Mouse (Mus musculus) ES-Bruce4 (cell line): ENCODE measurements around the gene Zbtb18. TPM values are rescaled to one million over a fixed set of nuclear protein-coding genes. Genes with fewer than 3 reads are reported as not detected.
"Not testable (repeated sequence)": the region's sequence is repeated elsewhere in the genome, so short reads cannot be mapped to it uniquely, and the experiment has no call there.

ENCODE experiments used
- H3K27ac ChIP-seq: 2 replicates; pipeline ENCODE4 v1.5.1; 2012; ENCODE audit warnings: low read length, inconsistent platforms; ENCODE audit not compliant: insufficient read depth
- H3K27me3 ChIP-seq: 2 replicates; pipeline ENCODE4 v1.6.1; 2012; ENCODE audit warnings: mild to moderate bottlenecking, low read length, inconsistent platforms; ENCODE audit not compliant: control insufficient read depth, poor library complexity, insufficient read depth, severe bottlenecking
- H3K36me3 ChIP-seq: 2 replicates; pipeline ENCODE4 v1.6.1; 2012; ENCODE audit warnings: inconsistent platforms, mild to moderate bottlenecking, low read length, moderate library complexity; ENCODE audit not compliant: control insufficient read depth, poor library complexity, insufficient read depth, severe bottlenecking
- H3K4me1 ChIP-seq: one replicate; pipeline ENCODE4 v1.8.1; 2011; ENCODE audit warnings: low read length; ENCODE audit not compliant: control insufficient read depth, insufficient read depth
- H3K4me3 ChIP-seq: 2 replicates; pipeline ENCODE4 v1.5.1; 2011; ENCODE audit warnings: low read depth, mild to moderate bottlenecking, low read length
- H3K9ac ChIP-seq: 2 replicates; pipeline ENCODE4 v1.6.1; 2012; ENCODE audit warnings: low read depth, mild to moderate bottlenecking, inconsistent platforms; ENCODE audit not compliant: poor library complexity, severe bottlenecking
- H3K9me3 ChIP-seq: replicated peaks from 2 replicates; pipeline ENCODE4 v1.6.1; 2012; ENCODE audit warnings: mild to moderate bottlenecking, low read length, inconsistent platforms; ENCODE audit not compliant: control insufficient read depth, poor library complexity, insufficient read depth, severe bottlenecking
- CTCF ChIP-seq: IDR thresholded peaks from one replicate; pipeline ENCODE4 v1.8.1; 2011; ENCODE audit warnings: low read depth, low read length
- EP300 ChIP-seq: IDR thresholded peaks from 2 replicates; pipeline ENCODE4 v1.6.1; 2011; ENCODE audit warnings: low read depth, low read length; ENCODE audit not compliant: insufficient read depth
- POLR2A ChIP-seq: IDR thresholded peaks from one replicate; pipeline ENCODE4 v1.8.1; 2011; ENCODE audit warnings: low read length; ENCODE audit not compliant: insufficient read depth
- polyA plus RNA-seq: library from polyadenylated mRNA; stranded (reverse); fragments of >200 nt; gene quantifications from 2 replicates; pipeline ENCODE4 v1.2.4, GENCODE M21; 2011; ENCODE audit warnings: low read depth; ENCODE audit not compliant: missing spikeins, insufficient read depth, insufficient read length

Gene Zbtb18
- polyA plus RNA-seq, 1 experiment: 21.3 TPM

DNA sequence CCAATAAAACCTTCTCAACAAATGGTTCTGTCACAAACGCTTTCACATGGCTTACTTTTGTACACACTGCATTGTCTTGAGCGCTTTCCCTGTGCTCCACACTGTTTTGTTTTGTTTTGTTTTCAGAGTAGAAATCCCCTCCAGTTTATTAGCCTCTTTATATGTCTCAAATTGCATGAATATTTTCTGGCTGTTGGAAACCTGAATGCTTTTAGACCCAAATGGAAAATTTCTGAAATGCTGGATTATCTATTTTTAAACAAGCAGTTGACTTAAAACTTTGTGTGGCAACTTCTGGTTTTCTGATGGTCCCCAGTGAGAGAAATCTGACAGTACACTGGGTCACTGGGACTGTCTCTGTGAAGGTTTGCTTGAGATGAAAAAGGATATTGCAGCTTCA, 6.8 kb downstream of the Zbtb18 start:
- no peaks in the 10 kb centered on the region for H3K9me3 ChIP-seq
- H3K27ac ChIP-seq: no peak overlapping the region
- H3K9ac ChIP-seq: no peak overlapping the region
- H3K36me3 ChIP-seq: no peaks in the 10 kb centered on the region; the same call in 1 of the 2 replicates
- H3K27me3 ChIP-seq: no peaks in the 10 kb centered on the region
- no peaks in the 10 kb centered on the region for H3K4me1 ChIP-seq
- H3K4me3 ChIP-seq: no peak overlapping the region
- no peak for TF ChIP-seq POLR2A
- TF ChIP-seq CTCF: no peak
- no peak for TF ChIP-seq EP300

- not testable (repeated sequence) for H3K9me3 ChIP-seq, H3K9ac ChIP-seq, H3K27ac ChIP-seq, H3K27me3 ChIP-seq, H3K36me3 ChIP-seq, H3K4me1 ChIP-seq, H3K4me3 ChIP-seq
These were observed 7.7 kb downstream of the Zbtb18 start for GRCm38 (mm10) chr1:177449857-177450256.

DNA sequence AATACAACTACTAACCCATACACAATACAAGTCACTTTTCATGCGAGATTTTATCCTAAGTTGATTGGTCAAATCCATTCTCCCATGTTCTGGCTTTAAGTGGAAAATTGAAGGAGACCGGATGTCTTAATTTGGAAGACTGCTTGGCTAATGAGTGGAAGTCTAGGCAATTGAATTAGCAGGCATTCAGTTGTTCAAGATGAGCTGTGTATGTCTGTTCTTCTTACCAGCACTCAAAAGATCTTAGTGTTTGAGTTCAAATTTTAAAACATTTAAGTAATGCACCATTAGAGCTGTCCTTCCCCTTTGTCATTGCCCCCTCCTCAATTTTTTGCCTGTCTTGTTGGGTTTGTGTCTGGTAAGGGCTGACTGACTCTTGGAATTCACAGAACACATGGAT, 8.9 kb downstream of the Zbtb18 start:
- H3K9ac ChIP-seq: no peak overlapping the region
- no peaks in the 10 kb centered on the region for H3K27me3 ChIP-seq
- no peaks in the 10 kb centered on the region for H3K9me3 ChIP-seq
- H3K36me3 ChIP-seq: no peaks in the 10 kb centered on the region; the same call in 1 of the 2 replicates
- H3K27ac ChIP-seq: no peak overlapping the region
- no peak for TF ChIP-seq POLR2A
- TF ChIP-seq CTCF: no peak
- no peak for TF ChIP-seq EP300
- no peak overlapping the region for H3K4me3 ChIP-seq
- H3K4me1 ChIP-seq: no peaks in the 10 kb centered on the region

GRCm38 (mm10) chr1:177451991-177452431, 9.9 kb downstream of the Zbtb18 start:
- Histone ChIP-seq H3K9ac (no peak overlapping the region), H3K9me3 (no peaks in the 10 kb centered on the region), H3K27me3 (no peaks in the 10 kb centered on the region), H3K27ac (no peak overlapping the region), H3K4me1 (no peaks in the 10 kb centered on the region), H3K36me3 (no peaks in the 10 kb centered on the region; the same call in 1 of the 2 replicates), H3K4me3 (no peak overlapping the region)
- TF ChIP-seq POLR2A (no peak), EP300 (no peak), CTCF (no peak)

- Histone ChIP-seq H3K4me3 (no peak overlapping the region), H3K4me1 (no peaks in the 10 kb centered on the region), H3K27me3 (no peaks in the 10 kb centered on the region), H3K9me3 (no peaks in the 10 kb centered on the region), H3K36me3 (no peaks in the 10 kb centered on the region; the same call in 1 of the 2 replicates), H3K27ac (no peak overlapping the region), H3K9ac (no peak overlapping the region)
- no peak for TF ChIP-seq CTCF
- no peak for TF ChIP-seq EP300
- TF ChIP-seq POLR2A: no peak
These were observed 10.8 kb downstream of the Zbtb18 start for GRCm38 (mm10) chr1:177452987-177453386.

GRCm38 (mm10) chr1:177453806-177454205, 11.7 kb downstream of the Zbtb18 start:
- H3K4me3 ChIP-seq: no peak overlapping the region
- no peaks in the 10 kb centered on the region; the same call in 1 of the 2 replicates for H3K36me3 ChIP-seq
- no peak for TF ChIP-seq CTCF
- no peak for TF ChIP-seq POLR2A
- TF ChIP-seq EP300: no peak
- H3K27ac ChIP-seq: no peak overlapping the region
- H3K4me1 ChIP-seq: no peaks in the 10 kb centered on the region
- no peaks in the 10 kb centered on the region for H3K27me3 ChIP-seq
- no peak overlapping the region for H3K9ac ChIP-seq
- H3K9me3 ChIP-seq: no peaks in the 10 kb centered on the region
